Mouse (Mus musculus): Measurements from ENCODE around the gene Adh7.
A peak's percentile ranks its signal among the peaks of the same experiment; 100 is the strongest.

Adh7 gene

DNA sequence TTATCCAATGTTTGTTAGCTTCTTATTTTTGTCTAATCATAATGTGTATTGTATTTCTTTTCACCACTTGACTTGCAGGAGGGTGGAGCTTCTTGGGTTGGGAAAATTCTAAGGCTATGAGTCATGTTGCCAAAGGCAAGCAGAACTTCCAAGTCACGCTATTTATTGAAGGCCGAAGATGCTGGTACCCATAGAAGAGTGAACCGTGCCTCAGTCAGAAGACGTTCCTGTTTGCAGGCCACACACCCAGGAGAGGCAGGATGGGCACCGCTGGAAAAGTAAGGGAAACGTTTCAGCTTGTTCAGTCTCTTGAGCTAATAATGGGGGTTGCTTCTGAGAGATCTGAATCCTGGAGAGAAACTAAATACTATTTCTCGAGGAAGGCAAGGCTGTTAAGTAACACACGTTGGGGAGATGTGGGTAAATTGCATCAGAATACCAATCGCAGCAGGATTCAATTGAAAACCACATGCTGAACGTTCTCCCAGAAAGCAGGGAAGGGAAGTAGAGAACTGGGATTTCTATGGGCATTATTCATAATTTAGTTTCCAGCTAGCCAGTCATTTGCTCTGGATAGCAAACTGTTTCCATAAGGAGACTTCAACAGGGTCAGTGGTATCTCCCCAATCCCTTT lies at the start of gene Adh7:
Gene Adh7 (plus strand): TSS at position 130 of the 634 bp plus-strand sequence.
- no peak for DNase-seq

DNA sequence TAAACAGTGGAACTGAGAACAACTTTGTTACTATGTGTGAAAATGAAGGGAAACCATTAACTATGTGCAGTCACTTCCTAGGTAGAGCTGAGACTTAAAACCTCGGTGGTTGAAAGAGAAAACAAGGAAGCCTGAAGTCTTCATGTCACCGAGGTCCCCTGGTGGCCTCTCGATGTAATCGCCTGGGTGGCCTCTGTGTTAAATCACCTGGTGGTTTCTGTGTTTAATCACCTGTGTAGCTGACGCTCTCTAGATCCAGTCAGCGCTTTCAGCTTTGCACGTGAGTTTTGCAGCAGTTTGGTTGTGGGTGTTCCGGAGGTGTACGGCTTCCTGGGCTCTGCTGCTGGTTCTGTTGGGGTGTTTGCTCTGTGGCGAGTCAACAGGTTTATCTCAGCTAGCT lies 44.3 kb upstream of the Adh7 start:
- DNase-seq, result no peak

DNA sequence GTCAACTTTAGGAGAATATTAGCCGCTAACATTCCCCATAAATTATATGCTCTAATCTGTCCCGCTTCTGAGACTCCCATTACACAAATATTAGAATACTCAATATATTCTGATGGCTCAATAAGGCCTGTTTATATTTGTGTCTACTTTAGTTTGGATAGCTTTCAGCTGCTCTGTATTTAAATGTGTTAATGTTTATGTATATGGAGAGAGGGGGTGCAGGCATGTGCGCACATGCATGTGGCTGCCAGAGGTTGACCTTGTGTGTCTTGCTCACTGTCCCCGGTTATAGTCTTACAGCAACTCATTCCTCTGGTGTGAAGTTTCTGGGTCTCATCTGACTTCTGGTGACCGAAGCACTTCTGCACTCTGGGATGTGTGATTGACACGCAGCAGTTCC lies 42.0 kb upstream of the Adh7 start:
- no peak for DNase-seq

DNA sequence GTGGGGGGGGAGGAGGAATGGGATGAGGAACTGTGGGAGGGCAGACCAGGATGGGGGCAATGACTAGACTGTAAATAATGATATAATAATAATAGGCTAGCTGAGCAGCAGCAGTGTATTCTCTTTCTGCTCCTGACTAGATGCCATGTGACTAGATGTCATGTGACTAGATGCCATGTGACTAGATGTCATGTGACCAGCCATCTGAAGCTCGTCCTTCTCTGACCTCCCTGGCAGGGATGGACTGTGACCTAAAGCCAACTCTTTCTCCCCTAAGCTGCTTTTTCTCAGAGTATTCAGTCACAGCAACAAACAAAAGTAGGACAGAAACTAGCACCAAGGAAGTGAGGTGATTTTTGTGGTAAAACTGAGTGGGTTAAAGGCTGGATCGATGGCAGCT lies 35.5 kb upstream of the Adh7 start:
- no peak for DNase-seq

DNA sequence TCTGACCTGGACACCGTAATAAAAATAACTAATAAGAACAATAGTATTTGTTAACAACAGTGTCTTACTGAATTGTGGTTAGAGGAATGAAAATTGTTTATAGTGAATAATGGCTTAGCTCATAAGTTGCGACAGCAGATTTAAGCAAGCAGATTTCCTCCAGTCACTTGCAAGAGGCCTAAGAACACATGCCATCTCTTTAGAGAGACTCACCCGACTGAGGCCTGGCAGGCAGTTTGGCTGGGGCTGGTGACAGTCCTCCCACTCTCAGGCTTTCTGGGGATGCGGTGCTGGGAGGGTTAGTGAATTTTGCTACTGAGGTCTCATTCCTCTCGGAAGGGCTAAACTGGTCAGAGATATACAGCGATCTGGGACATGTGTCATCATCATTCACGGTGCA lies 34.2 kb upstream of the Adh7 start:
- no peak for DNase-seq

DNA sequence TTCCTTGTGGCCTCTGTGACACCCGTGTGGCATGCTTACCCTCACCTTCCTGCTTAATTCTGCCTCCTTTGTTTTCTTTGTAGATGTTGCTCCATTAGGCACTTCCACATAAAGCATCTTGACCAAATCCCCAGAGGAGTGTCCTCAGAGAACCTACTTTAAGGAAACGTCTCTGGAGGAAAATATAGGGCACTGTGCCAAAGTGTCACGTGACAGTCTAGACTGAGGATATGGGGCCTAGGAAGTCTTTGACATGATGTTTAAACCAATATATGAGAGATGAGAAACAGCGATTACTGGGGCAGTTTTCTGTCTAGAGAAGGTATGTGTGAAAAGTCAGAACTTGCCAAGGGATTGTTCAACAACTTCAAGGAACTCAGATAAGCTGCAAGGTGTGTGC lies 32.3 kb upstream of the Adh7 start:
- DNase-seq, result no peak

DNA sequence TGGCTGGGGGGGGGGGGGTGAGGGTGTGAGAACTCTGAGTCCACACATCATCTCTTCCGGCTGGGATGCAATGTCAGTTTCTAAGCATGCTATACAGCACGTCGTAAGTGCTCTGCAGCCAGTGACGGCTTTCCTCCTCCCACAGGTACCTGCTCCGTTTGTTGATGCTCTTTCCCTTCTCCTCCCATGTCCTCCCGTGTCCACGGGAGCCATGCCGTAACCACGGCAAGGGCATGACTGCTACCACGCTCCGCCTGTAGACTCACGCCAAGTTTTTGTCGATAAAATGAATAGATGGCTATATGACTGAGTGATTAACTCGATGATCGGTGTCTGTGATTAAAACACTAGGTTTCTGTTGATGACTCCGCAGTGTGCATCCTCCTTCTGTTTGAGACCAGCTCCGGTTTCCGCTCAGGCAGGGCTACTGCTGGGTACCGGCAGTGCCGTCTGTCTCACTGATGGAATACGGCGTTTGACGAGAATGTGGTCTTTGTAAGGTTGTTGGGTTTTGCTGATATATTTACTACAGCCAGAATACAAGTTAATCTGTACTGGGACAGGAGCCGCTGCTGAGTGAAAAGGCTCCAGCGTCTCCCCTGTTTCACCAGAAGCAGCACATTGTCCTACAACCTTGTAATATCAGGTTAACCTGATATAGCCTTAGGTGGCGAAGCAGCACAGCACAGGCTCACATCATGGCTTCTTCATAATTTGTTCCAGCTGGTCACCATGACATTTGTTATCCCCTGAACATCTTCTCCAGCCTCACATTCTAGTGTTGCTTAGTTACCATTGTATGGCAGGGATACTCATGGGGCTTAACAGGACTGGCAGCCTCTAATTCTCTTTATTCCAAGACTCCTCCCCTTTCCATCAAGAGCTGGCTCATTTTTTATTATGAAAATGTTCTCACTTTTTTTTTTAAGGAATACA lies 31.3 kb upstream of the Adh7 start:
- no peak for DNase-seq

DNA sequence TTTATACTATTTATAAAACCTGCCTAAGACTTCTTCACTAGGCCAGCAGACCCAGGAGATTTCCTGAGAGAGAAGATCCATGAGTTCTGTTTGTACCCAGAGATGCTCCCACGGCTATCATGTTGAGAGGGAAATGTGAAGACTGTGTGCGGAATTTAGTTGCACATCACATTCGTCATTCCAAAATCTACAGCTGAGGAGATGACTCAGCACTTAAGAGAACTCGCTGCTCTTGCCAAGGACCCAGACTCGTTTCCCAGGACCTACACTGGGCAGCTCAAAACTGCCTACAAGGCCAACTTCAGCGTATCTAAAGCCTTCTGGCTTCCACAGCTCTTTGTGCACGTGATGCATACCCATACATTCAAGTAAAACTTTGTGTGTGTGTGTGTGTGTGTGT lies 25.3 kb upstream of the Adh7 start:
- no peak for DNase-seq

DNA sequence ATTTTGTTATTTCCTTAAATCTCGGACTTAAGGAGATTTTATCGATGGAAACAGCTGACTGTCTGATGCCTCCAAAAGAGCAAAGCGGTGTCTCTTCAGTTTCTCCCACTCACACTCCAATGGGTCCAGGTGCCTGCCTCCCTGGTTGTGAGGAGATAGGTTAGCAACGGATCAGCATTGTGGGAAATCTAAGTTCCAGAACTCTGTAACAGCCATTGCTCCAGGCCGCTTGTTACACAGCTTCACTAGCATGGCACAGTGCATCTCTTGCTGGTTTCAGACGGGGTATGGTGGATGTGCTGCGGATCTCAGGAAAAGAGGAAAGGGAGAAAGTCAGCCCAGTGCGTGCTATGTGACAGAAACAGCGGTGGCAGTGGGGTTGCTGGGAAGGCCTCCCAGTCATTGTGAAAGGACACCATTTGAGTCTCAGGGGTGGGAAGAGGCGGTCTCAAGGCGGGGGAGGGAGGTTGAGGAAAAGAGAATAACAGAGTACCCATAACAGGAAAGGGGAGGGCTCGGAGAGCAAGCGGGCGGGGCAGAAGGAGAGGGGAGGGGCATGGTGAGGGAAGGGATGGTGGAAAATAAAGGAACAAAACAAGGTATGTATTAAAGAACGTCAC lies 23.8 kb upstream of the Adh7 start, which contains the start of gene 4930579F01Rik:
Gene 4930579F01Rik (minus strand): TSS at position 143 of the 620 bp plus-strand sequence.
- DNase-seq, result no peak

DNA sequence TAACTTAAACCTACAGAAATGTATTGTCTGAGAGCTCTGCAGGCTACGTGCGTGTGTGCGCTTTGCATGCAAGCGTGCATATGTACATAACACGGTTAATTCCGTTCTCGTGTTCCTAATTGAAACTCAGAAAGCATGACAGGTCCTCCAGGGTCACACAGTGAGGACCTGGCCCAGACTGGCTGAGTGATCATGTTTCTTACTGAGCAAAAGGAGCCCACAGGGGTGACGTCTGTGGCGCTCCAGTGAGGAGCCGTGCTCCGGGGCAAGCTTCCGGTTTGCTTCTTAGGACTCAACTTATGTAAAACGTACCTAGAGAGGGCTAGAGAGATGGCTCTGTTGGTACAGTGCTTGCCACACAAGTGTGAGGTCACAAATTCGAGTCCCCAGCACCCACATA lies 20.5 kb upstream of the Adh7 start:
- no peak for DNase-seq

DNA sequence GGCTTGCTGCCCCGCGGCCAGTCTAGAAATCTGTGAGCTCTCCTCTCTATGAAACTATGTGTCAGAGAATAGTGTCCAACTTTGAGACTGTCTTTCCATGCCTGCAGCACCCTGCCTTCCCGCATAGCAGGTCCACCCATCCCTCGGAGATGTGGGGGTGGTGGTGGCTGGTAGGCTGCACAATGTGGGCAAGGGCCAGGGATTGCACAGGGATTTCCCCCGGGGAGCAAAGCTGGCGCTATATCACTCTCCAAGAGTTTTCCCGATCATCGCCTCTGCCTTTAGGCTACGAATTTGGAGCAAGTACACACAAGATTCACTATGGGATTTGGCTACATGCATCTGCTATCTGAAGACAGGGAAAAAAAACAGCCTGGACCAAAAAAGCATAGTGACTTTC lies 20.0 kb upstream of the Adh7 start:
- no peak for DNase-seq

DNA sequence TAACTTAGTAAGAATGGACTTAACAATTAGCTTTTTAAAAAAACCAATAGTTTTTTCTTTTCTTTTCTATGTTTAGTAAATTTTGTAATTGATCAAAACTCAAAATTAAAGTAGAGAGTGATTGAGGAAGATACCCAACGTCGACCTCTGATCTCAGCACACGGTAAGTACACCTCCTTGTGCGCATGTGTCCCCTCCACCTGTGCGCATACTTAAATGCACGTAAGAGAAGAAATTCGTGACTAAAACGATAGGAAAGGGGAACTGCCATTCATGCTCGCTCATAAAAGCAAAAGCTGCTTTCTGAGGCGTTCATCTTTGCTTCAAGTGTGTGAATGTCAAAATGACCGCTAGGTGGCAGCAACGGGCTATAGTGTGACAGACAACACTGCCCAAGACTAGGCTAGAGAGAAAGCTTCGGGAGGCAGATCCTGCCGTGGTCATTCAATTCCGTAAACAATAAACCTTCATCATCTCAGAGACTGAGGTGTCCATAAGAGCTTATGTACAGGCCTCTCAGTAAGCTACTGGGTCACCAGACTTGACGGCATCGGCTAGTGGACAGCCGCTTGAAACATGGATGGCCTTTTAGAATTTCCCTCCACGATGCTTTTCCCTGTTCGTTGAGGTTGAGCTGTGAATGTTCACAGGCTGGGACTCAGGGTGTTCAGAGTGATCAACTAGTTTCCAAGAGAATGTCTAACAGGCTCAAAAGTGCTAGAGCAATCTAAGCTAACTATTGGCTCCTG lies 19.4 kb upstream of the Adh7 start:
- DNase-seq, result peak; percentile 84

DNA sequence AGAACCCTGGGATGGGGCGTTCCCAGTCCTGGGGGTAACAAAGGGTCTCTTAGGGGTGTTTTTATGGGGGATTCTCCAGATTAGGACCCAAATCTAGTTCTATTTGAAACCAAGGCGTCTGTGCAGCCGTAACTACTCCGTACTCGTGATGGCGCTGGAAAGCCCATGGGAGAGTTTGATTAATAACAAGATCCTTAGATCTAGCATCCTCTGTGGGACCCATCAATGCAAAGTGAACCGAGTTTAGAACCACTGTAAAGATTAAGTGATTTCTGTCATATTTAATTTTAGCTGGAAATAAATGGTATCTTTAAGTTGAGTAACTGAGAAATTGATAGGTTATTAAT lies 18.9 kb upstream of the Adh7 start:
- no peak for DNase-seq

DNA sequence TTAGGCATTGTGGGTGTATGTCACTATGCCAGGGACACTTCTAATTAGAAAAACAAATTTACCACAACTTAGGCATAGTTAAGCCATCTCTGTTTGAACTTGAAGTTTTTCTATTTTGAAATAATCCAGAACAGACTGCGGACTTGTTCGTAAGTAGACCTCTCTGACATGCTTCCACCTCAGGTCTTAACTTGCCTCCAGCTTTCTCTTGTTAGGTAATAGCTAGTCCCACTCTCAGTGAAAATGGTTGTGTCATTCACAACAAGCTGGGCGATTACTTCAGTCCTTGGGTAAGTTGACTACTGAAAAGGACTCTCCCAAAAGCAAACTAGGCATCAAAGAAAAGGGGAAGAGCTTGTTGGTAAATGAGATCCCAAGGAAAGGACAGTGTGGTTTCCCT lies 8.7 kb upstream of the Adh7 start:
- DNase-seq, result no peak

DNA sequence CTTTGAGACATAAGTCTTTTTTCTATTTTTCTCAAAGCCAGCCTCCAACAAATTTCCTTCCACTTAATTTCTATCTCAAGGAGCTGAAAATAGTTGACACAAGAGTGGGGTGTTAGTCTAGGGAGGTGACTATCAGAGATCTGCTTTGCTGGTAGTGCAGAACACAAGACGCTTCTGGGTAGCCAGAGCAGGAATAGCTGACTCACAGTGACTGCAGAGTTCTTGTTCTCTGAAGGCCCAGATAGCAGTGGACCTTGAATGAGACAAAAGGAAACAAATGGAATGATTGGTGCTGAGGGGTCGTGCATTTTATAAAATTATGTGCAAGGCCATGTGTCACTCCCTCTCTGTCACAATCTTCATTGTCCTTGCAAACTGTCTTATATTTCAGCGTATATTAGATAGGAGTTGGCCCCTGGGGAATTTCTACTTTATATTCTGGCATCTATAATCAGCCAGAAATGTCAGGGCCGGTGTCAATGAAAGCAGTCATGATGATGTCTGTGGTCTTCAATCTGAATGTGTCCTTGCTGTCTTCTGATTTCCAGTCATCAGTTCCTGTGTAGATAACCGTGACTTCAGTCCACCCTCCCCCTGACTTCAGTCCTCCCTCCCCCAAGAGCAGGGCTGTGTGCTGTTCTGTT lies 7.0 kb upstream of the Adh7 start:
- DNase-seq, result no peak

DNA sequence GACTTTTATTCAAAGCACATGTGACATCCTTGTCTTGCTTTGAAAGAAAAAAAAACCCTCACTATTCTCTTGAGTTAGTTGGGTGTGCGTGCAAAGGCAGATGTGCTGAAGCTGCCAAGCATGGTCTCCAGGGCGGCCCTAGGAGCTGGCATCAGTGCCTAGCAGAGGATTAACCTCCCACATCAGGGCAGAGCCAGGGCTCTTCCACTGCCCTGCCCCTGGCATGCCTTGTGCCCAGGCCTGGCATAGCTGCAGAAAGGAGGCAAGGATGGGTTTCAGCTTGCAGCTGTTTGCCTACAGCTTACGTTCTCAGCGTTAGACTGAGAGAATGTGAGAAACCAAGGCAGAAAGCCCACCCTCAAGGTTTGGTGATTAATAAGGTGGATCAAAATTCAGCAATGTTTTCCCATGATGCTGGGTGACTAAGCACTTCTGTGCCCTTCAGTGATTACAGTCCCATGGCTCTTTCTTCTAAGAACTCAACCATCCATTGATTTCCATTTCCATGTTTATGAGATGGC lies 5.1 kb upstream of the Adh7 start:
- no peak for DNase-seq

DNA sequence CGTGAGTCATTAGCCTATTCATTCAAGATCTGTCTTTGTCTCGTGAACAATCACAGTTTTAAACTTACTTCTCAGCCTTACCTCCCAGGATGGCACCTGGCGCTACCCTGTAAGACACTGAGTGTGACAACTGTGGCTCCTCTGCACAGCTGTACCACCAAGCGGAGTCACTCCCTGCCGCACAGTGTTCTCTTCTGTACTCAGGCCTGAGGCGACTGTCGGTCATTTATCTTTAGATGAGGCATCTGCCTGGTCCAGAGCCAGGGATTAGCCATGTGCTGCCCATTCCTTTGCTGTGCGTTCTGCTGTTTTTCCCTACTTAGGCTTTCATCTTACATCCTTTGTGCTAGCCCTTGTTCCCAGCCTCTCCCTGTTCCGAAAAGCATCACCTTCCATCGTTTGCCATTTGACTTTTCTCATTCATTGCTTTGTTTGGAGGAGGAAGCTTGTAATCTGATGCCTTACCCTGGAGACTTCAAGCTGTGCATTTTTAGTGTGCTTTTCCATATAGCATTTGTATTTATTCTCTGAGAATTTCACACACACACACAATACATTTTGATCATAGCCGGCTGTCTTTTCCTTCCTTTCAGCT lies 2.1 kb upstream of the Adh7 start:
- DNase-seq, result no peak

DNA sequence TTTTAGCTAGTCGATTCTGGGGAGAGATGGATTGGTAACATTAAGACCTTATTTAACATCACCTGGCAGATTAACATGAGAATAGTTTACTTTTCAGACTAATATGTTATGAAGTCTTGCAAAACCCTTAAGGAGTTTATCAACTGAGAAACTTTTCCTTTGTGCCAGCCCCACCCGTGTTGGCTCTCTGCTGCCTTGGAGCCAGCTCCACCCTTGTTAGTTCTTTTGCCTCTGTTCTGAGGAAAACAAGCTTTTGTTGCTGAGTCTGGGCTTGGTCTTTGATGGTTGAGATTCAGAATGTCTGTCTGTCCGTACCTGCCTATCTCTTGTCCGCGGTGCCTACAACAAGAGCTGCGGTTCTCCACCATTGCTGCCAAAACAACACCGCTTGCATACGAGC lies 1.5 kb upstream of the Adh7 start:
- DNase-seq, result no peak

DNA sequence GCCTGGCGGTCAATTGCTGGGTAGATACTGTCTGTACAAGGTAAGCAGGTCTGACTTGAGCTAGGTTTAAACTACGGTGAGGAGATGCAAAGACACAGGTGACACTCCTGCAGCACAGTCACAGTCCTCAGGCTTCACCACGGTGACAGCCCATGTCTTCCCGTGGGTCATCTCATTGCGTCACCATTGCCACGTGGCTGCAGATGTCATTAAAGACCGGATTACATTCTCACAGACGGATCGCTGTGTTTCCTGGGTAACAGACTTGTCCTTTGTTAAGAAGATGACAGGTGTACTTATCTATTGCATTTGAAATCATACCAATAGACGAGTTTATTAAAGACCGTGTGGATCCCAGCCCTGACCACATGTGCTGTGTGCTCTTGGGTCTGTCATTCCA lies 3.6 kb downstream of the Adh7 start:
- DNase-seq, result no peak

DNA sequence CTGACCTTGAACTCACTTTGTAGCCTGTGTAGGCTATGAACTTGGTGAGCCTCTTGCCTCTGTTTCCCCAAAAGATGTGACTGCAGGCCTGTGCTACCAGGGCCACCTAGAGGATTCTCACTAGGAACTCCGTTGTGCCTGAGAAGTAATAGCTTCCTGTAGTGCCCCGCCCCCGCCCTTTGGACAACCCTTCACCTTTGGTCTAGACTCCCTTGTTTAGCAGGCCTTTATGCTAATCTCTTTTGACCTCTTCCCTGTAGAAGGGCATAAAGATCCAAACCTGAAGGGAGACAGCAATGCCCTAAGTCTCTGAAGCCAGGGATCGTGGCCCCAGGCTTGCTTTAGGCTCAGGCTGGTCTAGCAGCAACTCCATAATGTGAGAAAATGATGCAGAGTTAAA lies 5.0 kb downstream of the Adh7 start:
- DNase-seq, result no peak

DNA sequence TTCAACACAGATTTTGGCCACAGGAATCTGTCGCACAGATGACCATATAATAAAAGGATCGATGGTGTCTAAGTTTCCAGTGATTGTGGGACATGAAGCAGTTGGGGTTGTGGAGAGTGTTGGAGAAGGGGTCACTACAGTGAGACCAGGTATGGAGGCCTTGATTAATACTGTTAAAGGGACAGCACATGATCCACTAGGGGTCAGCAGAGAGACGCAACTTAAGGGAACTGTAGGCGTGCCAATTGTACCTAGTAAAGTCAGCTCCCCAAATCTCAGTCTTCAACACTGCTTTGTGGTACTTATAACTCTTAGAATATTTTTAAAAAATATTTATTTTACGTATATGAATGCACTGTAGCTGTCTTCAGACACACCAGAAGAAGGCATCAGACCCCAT lies 5.4 kb downstream of the Adh7 start:
- peak; percentile 47 for DNase-seq

DNA sequence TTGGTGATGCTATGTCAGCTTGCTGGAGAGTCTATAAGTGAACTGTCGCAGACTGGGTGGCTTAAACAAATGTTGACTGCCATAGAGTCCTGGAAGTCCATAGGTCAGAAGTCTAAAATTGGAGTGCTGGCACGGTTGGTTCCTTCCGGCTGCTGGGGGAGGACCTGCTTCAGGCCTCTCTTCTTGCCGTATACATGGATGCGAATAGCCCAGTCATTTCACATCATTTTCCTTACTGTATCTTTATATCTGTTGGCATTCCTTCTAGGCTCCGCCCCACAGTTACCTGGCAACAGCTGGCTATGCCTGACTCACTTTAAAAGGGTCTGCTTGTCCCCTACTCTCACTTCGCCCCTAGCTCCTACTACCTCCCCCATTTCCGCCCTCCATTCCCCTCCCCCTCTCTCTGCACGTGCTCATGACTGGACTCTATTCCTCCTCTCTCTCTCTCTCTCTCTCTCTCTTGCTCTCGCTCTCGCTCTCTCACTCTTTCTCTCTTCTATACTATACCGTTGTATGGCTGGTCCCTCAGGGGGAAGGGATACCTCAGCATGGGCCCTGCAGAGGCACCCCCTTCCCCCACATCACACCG lies 6.9 kb downstream of the Adh7 start:
- no peak for DNase-seq

All from cerebellum, adult 9-10 months (tissue).